Mouse (Mus musculus): ENCODE results near the gene Ttc28. TPM values are rescaled to one million over a fixed set of nuclear protein-coding genes. Genes with fewer than 3 reads are reported as not detected.

Gene Ttc28
- polyA plus RNA-seq, 1 experiment from 2014 or later: 17.8 TPM

DNA sequence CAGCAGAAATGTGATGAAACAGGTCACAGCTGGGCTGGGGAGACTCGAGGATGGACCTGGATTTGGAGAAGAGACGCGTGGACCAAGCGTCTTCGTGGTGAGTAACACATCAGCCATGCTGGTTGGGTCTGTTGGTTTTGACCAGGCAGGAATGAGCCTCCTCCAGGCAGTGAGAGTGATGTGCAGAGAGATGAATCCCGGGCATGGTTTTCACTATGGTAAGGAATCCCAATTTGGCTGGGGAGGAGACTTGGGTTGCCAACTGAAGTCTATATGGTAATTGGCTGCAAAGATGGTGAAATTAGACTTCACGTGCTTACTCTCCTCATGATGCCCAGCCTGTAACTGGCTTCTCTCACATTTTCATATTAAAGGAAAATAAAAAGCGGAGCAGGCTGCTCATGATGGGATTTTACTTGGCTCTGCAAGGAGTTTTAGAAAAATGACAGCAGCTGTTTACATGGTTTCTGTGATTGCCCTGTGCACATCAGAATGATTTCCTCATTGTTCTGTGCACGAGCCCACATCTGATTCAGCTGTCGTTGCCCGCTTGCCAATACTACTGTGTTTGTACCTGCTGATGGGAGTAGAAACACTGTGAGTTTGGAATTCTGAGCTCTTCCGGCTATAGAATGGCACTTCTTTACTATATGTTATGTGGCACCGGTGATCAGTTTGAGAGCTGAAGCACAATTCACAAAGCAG is 117.4 kb downstream of the Ttc28 start:
- Histone ChIP-seq H3K9ac (replicated peaks; ENCODE audit: low read depth, low read length) (no peak overlapping the region), H3K4me1 (ENCODE audit: control insufficient read depth, insufficient read depth, low read length) (no peaks in the 10 kb centered on the region), H3K27ac (ENCODE audit: low read length) (no peak overlapping the region), H3K4me3 (ENCODE audit: low read depth, low read length) (no peak overlapping the region), H3K36me3 (ENCODE audit: control insufficient read depth, insufficient read depth, low read length) (no peaks in the 10 kb centered on the region), H3K27me3 (ENCODE audit: control insufficient read depth, insufficient read depth, low read length) (no peaks in the 10 kb centered on the region), H3K9me3 (ENCODE audit: control insufficient read depth, low read depth, low read length) (no peaks in the 10 kb centered on the region), H3K4me2 (replicated peaks; ENCODE audit: low read depth, low read length) (no peak overlapping the region)
- WGBS: 82% methylated on average over 13 of the region's 13 CpGs
- no peak for ATAC-seq (ENCODE audit: insufficient number of reproducible peaks, insufficient read depth, low FRiP score, low read depth)

DNA sequence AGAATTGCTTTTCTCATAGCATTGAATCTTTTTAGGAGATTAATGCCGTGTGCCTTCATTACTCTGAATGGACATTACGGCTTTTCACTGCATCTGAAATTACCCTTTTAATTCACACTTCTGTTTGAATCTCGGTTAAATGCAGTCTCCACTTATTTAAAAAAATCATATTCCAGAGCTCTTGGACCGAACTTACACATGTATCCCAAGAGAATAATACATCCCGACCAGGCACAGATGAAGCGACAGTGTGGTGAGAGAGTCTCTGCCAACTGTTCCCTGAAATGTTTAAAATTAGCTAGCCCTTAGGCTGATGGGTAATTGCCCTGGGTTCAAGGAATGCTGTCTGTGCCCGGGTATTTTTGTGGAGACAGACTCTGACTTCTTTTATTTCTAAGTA is 118.1 kb downstream of the Ttc28 start:
- H3K9ac ChIP-seq (replicated peaks; ENCODE audit: low read depth, low read length): no peak overlapping the region
- no peak overlapping the region for H3K27ac ChIP-seq (ENCODE audit: low read length)
- no peak for ATAC-seq (ENCODE audit: insufficient number of reproducible peaks, insufficient read depth, low FRiP score, low read depth)
- 76% methylated on average over 7 of the region's 7 CpGs for WGBS
- no peak overlapping the region for H3K4me3 ChIP-seq (ENCODE audit: low read depth, low read length)
- no peaks in the 10 kb centered on the region for H3K36me3 ChIP-seq (ENCODE audit: control insufficient read depth, insufficient read depth, low read length)
- H3K27me3 ChIP-seq (ENCODE audit: control insufficient read depth, insufficient read depth, low read length): no peaks in the 10 kb centered on the region
- no peaks in the 10 kb centered on the region for H3K4me1 ChIP-seq (ENCODE audit: control insufficient read depth, insufficient read depth, low read length)
- H3K9me3 ChIP-seq (ENCODE audit: control insufficient read depth, low read depth, low read length): no peaks in the 10 kb centered on the region
- H3K4me2 ChIP-seq (replicated peaks; ENCODE audit: low read depth, low read length): no peak overlapping the region

DNA sequence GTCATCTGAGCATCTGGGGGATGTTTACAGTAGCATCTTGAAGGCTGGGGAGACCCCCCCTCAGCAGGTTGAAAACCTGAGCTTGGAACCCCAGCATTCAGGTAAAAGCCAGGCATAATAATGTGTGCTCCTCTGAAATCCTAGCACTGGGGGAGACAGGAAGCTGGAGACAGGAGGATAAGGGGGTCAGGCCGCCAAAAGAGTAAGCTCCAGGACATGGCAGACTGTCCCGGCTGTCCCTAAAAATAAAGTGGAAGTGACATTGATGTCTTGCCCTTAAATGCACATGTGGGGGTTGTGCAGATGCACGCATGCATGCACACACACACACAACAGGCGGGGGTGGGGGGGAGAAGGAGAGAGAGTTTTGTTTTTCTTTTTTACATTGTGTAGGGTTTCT is 118.7 kb downstream of the Ttc28 start:
- ATAC-seq (ENCODE audit: insufficient number of reproducible peaks, insufficient read depth, low FRiP score, low read depth): no peak
- Histone ChIP-seq H3K4me2 (replicated peaks; ENCODE audit: low read depth, low read length) (no peak overlapping the region), H3K27ac (ENCODE audit: low read length) (no peak overlapping the region), H3K36me3 (ENCODE audit: control insufficient read depth, insufficient read depth, low read length) (no peaks in the 10 kb centered on the region), H3K4me3 (ENCODE audit: low read depth, low read length) (no peak overlapping the region), H3K9ac (replicated peaks; ENCODE audit: low read depth, low read length) (no peak overlapping the region), H3K4me1 (ENCODE audit: control insufficient read depth, insufficient read depth, low read length) (no peaks in the 10 kb centered on the region), H3K27me3 (ENCODE audit: control insufficient read depth, insufficient read depth, low read length) (no peaks in the 10 kb centered on the region), H3K9me3 (ENCODE audit: control insufficient read depth, low read depth, low read length) (no peaks in the 10 kb centered on the region)
- 78% methylated on average over 4 of the region's 4 CpGs for WGBS

DNA sequence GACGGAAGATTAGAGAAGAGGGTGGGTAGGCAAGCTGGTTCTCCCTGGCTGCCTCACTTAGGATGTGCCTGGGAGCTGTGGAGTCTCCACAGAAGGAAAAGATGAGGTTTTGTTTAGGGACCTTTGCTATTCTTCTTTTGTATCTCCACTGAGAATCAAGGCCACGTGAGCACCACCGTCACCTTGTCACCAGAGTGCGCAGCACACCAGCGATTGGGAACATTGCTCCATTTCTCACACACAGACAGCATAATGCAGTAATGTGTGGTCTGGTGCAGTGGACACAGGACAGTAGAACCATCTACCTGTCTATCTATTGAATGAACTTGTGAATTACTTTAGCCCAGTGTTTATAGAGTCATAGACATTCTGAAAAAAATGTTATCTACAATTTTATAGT is 121.3 kb downstream of the Ttc28 start:
- H3K9me3 ChIP-seq (ENCODE audit: control insufficient read depth, low read depth, low read length): no peaks in the 10 kb centered on the region
- WGBS: 77% methylated on average over 5 of the region's 5 CpGs
- ATAC-seq (ENCODE audit: insufficient number of reproducible peaks, insufficient read depth, low FRiP score, low read depth): no peak

DNA sequence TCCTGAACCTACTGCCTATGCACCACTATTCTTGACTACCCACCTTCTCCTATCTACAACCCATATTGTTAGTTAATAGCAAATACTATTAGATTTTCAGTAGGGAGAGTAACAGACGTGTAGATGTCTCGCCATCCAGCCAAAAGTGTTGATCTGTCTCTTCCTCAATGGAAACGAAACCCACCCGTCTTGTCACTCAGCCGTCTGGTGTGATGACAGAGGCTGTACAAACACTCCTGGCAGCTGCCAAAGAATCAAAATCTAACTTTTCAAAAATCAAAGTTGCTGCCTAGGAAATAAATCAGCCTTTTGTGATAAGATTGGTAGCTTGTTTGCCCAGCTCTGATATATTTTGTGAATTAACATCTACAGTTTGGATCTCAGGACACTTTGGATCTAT is 123.6 kb downstream of the Ttc28 start:
- Histone ChIP-seq H3K4me2 (replicated peaks; ENCODE audit: low read depth, low read length) (no peak overlapping the region), H3K4me3 (ENCODE audit: low read depth, low read length) (no peak overlapping the region), H3K36me3 (ENCODE audit: control insufficient read depth, insufficient read depth, low read length) (no peaks in the 10 kb centered on the region), H3K9ac (replicated peaks; ENCODE audit: low read depth, low read length) (no peak overlapping the region), H3K9me3 (ENCODE audit: control insufficient read depth, low read depth, low read length) (no peaks in the 10 kb centered on the region), H3K27me3 (ENCODE audit: control insufficient read depth, insufficient read depth, low read length) (no peaks in the 10 kb centered on the region), H3K27ac (ENCODE audit: low read length) (no peak overlapping the region), H3K4me1 (ENCODE audit: control insufficient read depth, insufficient read depth, low read length) (peaks cover 7% of the 10 kb centered on the region; the same call in 1 of the 2 replicates)
- ATAC-seq (ENCODE audit: insufficient number of reproducible peaks, insufficient read depth, low FRiP score, low read depth): no peak
- WGBS: 80% methylated on average over 5 of the region's 5 CpGs

More for the DNA sequence above, 121.3 kb downstream of the Ttc28 start:
- Histone ChIP-seq H3K4me2 (replicated peaks; ENCODE audit: low read depth, low read length) (no peak overlapping the region), H3K27me3 (ENCODE audit: control insufficient read depth, insufficient read depth, low read length) (no peaks in the 10 kb centered on the region), H3K4me3 (ENCODE audit: low read depth, low read length) (no peak overlapping the region), H3K27ac (ENCODE audit: low read length) (no peak overlapping the region), H3K9ac (replicated peaks; ENCODE audit: low read depth, low read length) (no peak overlapping the region), H3K4me1 (ENCODE audit: control insufficient read depth, insufficient read depth, low read length) (no peaks in the 10 kb centered on the region), H3K36me3 (ENCODE audit: control insufficient read depth, insufficient read depth, low read length) (no peaks in the 10 kb centered on the region)

DNA sequence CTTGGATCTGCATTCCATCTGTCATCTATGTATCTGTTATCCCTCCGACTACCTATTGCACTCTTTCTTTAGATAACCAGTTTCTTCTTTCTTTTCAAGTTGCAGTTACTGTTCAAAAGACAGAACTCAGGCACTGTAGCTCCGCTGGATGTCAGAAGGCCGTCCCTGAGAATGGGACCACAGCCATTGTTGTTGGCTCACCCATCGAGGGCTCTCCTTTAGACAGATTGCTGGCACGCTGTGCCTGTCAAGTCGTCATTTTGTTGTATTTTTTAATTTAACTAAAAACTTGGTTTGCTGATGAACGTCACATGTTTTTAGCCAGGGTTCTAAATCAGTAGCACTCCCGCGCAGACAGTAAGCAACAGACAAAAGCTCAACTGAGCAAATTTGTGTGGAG is 124.1 kb downstream of the Ttc28 start:
- Histone ChIP-seq H3K4me2 (replicated peaks; ENCODE audit: low read depth, low read length) (no peak overlapping the region), H3K27ac (ENCODE audit: low read length) (no peak overlapping the region), H3K9ac (replicated peaks; ENCODE audit: low read depth, low read length) (no peak overlapping the region), H3K4me3 (ENCODE audit: low read depth, low read length) (no peak overlapping the region), H3K4me1 (ENCODE audit: control insufficient read depth, insufficient read depth, low read length) (peaks cover 8% of the 10 kb centered on the region; the same call in 1 of the 2 replicates), H3K27me3 (ENCODE audit: control insufficient read depth, insufficient read depth, low read length) (no peaks in the 10 kb centered on the region), H3K36me3 (ENCODE audit: control insufficient read depth, insufficient read depth, low read length) (no peaks in the 10 kb centered on the region), H3K9me3 (ENCODE audit: control insufficient read depth, low read depth, low read length) (no peaks in the 10 kb centered on the region)
- no peak for ATAC-seq (ENCODE audit: insufficient number of reproducible peaks, insufficient read depth, low FRiP score, low read depth)
- 88% methylated on average over 9 of the region's 9 CpGs for WGBS

DNA sequence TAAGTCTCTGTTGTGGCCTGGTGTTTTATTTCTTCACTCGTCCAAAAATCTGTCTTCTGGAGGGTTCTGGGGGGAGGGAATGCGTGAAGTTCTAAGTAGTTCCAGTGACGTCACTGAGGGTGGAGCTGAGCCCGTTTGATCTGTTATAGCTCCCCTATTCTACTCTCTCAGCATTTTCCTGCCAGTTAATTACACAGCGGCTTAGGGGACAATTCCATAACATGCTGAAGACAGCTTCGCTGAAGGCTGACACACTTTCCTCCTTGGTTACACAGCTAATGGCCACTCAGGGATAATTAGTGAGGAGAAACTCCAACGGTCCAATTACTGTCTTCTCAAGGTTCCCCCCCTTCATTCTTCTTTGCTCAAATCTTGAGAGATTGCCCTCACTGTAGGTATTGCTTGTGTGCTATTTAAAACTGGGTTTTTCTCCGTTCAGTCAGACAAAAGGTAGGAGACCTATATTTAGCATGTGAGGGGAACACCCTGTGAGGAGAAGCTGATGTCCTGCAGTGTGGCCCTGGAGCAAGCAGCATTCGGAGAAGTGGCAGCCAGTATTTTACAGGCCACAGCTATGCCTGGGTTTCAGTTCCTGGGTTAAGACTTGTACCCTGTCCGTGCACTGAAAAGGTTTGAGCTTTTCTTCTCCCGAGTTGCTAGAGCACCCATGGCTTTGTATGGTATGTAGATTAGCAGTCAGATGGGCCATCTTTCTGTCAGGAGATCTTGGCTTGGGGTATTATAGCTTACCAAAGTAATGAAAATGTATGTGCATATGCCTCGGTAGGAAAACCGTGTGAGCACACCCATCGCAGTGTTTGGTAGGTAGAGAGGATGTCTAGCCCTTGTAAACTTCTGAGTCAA is 126.9 kb downstream of the Ttc28 start:
- WGBS: 64% methylated on average over 14 of the region's 14 CpGs
- Histone ChIP-seq H3K4me3 (ENCODE audit: low read depth, low read length) (no peak overlapping the region), H3K27me3 (ENCODE audit: control insufficient read depth, insufficient read depth, low read length) (no peaks in the 10 kb centered on the region), H3K9ac (replicated peaks; ENCODE audit: low read depth, low read length) (no peak overlapping the region), H3K4me2 (replicated peaks; ENCODE audit: low read depth, low read length) (no peak overlapping the region), H3K4me1 (ENCODE audit: control insufficient read depth, insufficient read depth, low read length) (peaks cover 19% of the 10 kb centered on the region; the same call in 1 of the 2 replicates), H3K36me3 (ENCODE audit: control insufficient read depth, insufficient read depth, low read length) (no peaks in the 10 kb centered on the region), H3K9me3 (ENCODE audit: control insufficient read depth, low read depth, low read length) (no peaks in the 10 kb centered on the region), H3K27ac (ENCODE audit: low read length) (no peak overlapping the region)
- ATAC-seq (ENCODE audit: insufficient number of reproducible peaks, insufficient read depth, low FRiP score, low read depth): no peak

DNA sequence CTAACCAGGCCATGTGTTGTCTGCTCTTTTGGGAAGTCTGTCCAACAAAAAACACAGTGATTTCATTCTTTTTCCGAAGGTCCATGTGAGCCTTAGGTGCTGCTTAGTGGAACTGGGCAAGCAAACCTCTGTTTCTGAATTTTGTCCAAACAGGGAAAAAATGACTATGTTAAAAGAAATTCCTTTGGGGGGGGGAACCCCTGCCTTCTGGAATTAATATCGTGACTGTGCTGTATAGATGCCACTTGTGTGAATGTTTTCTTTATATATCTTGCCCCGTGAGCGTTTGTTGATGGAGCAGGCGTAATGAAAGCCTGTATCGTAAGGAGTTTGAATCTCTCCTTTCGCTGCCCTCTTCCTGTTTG is 127.5 kb downstream of the Ttc28 start:
- ATAC-seq (ENCODE audit: insufficient number of reproducible peaks, insufficient read depth, low FRiP score, low read depth): no peak

More for the DNA sequence above, 127.5 kb downstream of the Ttc28 start:
- H3K9ac ChIP-seq (replicated peaks; ENCODE audit: low read depth, low read length): no peak overlapping the region
- no peak overlapping the region for H3K4me2 ChIP-seq (replicated peaks; ENCODE audit: low read depth, low read length)
- 42% methylated on average over 7 of the region's 7 CpGs for WGBS
- no peaks in the 10 kb centered on the region for H3K9me3 ChIP-seq (ENCODE audit: control insufficient read depth, low read depth, low read length)
- no peak overlapping the region for H3K27ac ChIP-seq (ENCODE audit: low read length)
- no peaks in the 10 kb centered on the region for H3K27me3 ChIP-seq (ENCODE audit: control insufficient read depth, insufficient read depth, low read length)
- H3K36me3 ChIP-seq (ENCODE audit: control insufficient read depth, insufficient read depth, low read length): no peaks in the 10 kb centered on the region
- H3K4me1 ChIP-seq (ENCODE audit: control insufficient read depth, insufficient read depth, low read length): peaks cover 25% of the 10 kb centered on the region; the same call in 1 of the 2 replicates
- H3K4me3 ChIP-seq (ENCODE audit: low read depth, low read length): no peak overlapping the region

Data from stomach, embryonic 14.5 days (tissue).